Comparison of ENCODE assay signal across 33 mouse cellular contexts in genomic region chr19:33924099-33924498, GRCm38 (mm10). TPM values are rescaled to one million over a fixed set of nuclear protein-coding genes. Genes with fewer than 3 reads are reported as not detected.
A peak's percentile ranks its signal among the peaks of the same experiment; 100 is the strongest.
DNase-seq lines count a peak whose midpoint lies in the region; ATAC-seq and TF ChIP-seq lines count a peak whose summit lies in the region.
"Had no signal": no experiment of that assay in that cellular context is flagged by ENCODE, and none has a peak within 500 bp of the region (broad histone marks: within the 10 kb centered on the region; RNA-seq: fewer than 3 reads in every experiment).

No protein-coding gene starts in this region.

- DNase-seq in lung, postnatal 36 days, result peak; percentile 0
- no peak for DNase-seq in lung, postnatal 0 days (ENCODE audit: low spot score)
- DNase-seq in MEL (ENCODE audit: low read depth, low spot score), result peak; percentile 10
- no peak for DNase-seq in adrenal gland, postnatal 14 days
- no peak for DNase-seq in heart, adult 11 months
- DNase-seq: adrenal gland, postnatal 10 days; cerebellum, adult 11 months; cerebellum, adult 2 months; cerebellum, adult 9-11 months; cerebellum, postnatal 36 days; embryo, embryonic 11 days; gastrocnemius, postnatal 10 days; gastrocnemius, postnatal 36 days; heart, postnatal 36 days; kidney, adult 11 months had no signal

- H3K9ac ChIP-seq in lung, postnatal 0 days (replicated peaks; ENCODE audit: low read depth), result no peak overlapping the region
- H3K9ac ChIP-seq in MEL (ENCODE audit: control insufficient read depth, low read depth, low read length, poor library complexity, severe bottlenecking), result no peak overlapping the region
- H3K9ac ChIP-seq: embryonic facial prominence, embryonic 13.5 days; forebrain, embryonic 13.5 days; hindbrain, embryonic 13.5 days; intestine, embryonic 15.5 days had no signal

- no peak for TF ChIP-seq CTCF in lung, postnatal 0 days (IDR thresholded peaks at IDR 0.05)
- TF ChIP-seq CTCF in MEL (IDR thresholded peaks at IDR 0.05 in 2 of 3, conservative IDR thresholded peaks at IDR 0.05 in 1 of 3; ENCODE audit: control insufficient read depth in 1 of 3, insufficient read depth in 1 of 3, low read depth in 2 of 3, low read length in 3 of 3, poor library complexity in 1 of 3, severe bottlenecking in 1 of 3), result no peak

- H3K79me2 ChIP-seq in MEL (ENCODE audit: control insufficient read depth, insufficient read depth, low read length, poor library complexity) (no peaks in the 10 kb centered on the region), myocyte (ENCODE audit: control insufficient read depth, insufficient read depth) (no peaks in the 10 kb centered on the region)

- H3K4me2 ChIP-seq in lung, postnatal 0 days (replicated peaks; ENCODE audit: low read depth, low read length), result no peak overlapping the region
- peak overlapping the region; percentile 7 for H3K4me2 ChIP-seq in myocyte (ENCODE audit: low read depth)
- H3K4me2 ChIP-seq: embryonic facial prominence, embryonic 13.5 days; forebrain, embryonic 13.5 days; heart, embryonic 11.5 days; hindbrain, embryonic 13.5 days; intestine, embryonic 15.5 days had no signal

- H3K36me3 ChIP-seq in lung, postnatal 0 days (ENCODE audit: insufficient read depth, low read length), result no peaks in the 10 kb centered on the region
- H3K36me3 ChIP-seq in MEL (ENCODE audit: control insufficient read depth in 1 of 2, insufficient read depth in 2 of 2, low read length in 2 of 2) (no peaks in the 10 kb centered on the region), myocyte (ENCODE audit: control insufficient read depth, insufficient read depth) (no peaks in the 10 kb centered on the region)
- H3K36me3 ChIP-seq: embryonic facial prominence, embryonic 10.5 days; embryonic facial prominence, embryonic 13.5 days; G1E; hindbrain, embryonic 10.5 days; hindbrain, embryonic 13.5 days; intestine, embryonic 15.5 days had no signal

- H3K4me1 ChIP-seq in lung, postnatal 0 days (ENCODE audit: insufficient read depth, low read depth, low read length), result no peaks in the 10 kb centered on the region
- H3K4me1 ChIP-seq in MEL (ENCODE audit: control insufficient read depth in 1 of 2, insufficient read depth in 2 of 2, low read length in 2 of 2), result no peaks in the 10 kb centered on the region
- H3K4me1 ChIP-seq: embryonic facial prominence, embryonic 10.5 days; embryonic facial prominence, embryonic 13.5 days; forebrain, embryonic 13.5 days; hindbrain, embryonic 10.5 days; hindbrain, embryonic 13.5 days; intestine, embryonic 15.5 days had no signal

- H3K4me3 ChIP-seq in lung, postnatal 0 days (ENCODE audit: low read depth, low read length), result no peak overlapping the region
- peak overlapping the region in 1 of 2 experiments; percentile 48; a peak in 1 of 4 replicates for H3K4me3 ChIP-seq in MEL (ENCODE audit: control insufficient read depth in 1 of 2, insufficient read depth in 1 of 2, low read depth in 2 of 2, low read length in 2 of 2)
- no peak overlapping the region for H3K4me3 ChIP-seq in myocyte
- H3K4me3 ChIP-seq: embryonic facial prominence, embryonic 10.5 days; embryonic facial prominence, embryonic 13.5 days; erythroblast, embryonic 14.5 days; forebrain, embryonic 13.5 days; hindbrain, embryonic 10.5 days; hindbrain, embryonic 13.5 days; intestine, embryonic 15.5 days had no signal

- TF ChIP-seq POLR2A in MEL (IDR thresholded peaks at IDR 0.05; ENCODE audit: control insufficient read depth in 1 of 2, insufficient read depth in 1 of 2, low read depth in 1 of 2, low read length in 2 of 2, poor library complexity in 1 of 2) (no peak), myocyte (IDR thresholded peaks at IDR 0.05; ENCODE audit: insufficient read length, low read depth) (no peak)

- H3ac ChIP-seq in myocyte (ENCODE audit: control insufficient read depth, insufficient read length), result no peak overlapping the region

- H3K9me3 ChIP-seq in lung, postnatal 0 days (ENCODE audit: low read length), result no peaks in the 10 kb centered on the region
- no peaks in the 10 kb centered on the region for H3K9me3 ChIP-seq in MEL (replicated peaks; ENCODE audit: insufficient read depth, low read length)
- H3K9me3 ChIP-seq: embryonic facial prominence, embryonic 10.5 days; embryonic facial prominence, embryonic 13.5 days; forebrain, embryonic 13.5 days; G1E; hindbrain, embryonic 10.5 days; hindbrain, embryonic 13.5 days; intestine, embryonic 15.5 days had no signal

- TF ChIP-seq RAD21 in MEL (IDR thresholded peaks at IDR 0.05; ENCODE audit: low read depth, low read length), result no peak

- TF ChIP-seq EP300 in lung, postnatal 0 days (IDR thresholded peaks at IDR 0.05), result no peak
- TF ChIP-seq EP300 in MEL (IDR thresholded peaks at IDR 0.05; ENCODE audit: low read depth in 1 of 2, low read length in 2 of 2), result no peak

- ATAC-seq in lung, postnatal 0 days, result no peak
- ATAC-seq: forebrain, embryonic 13.5 days; forebrain, embryonic 16.5 days; hindbrain, embryonic 16.5 days; intestine, embryonic 15.5 days had no signal

- no peak overlapping the region for H3K27ac ChIP-seq in lung, postnatal 0 days (ENCODE audit: low read length)
- no peak overlapping the region for H3K27ac ChIP-seq in MEL (ENCODE audit: control insufficient read depth, low read depth, low read length)
- H3K27ac ChIP-seq: embryonic facial prominence, embryonic 10.5 days; embryonic facial prominence, embryonic 13.5 days; forebrain, embryonic 13.5 days; hindbrain, embryonic 10.5 days; hindbrain, embryonic 13.5 days; intestine, embryonic 15.5 days had no signal

- H3K27me3 ChIP-seq in lung, postnatal 0 days (replicated peaks; ENCODE audit: insufficient read depth, low read length), result no peaks in the 10 kb centered on the region
- H3K27me3 ChIP-seq in MEL (ENCODE audit: control insufficient read depth in 1 of 2, insufficient read depth in 2 of 2, low read length in 2 of 2) (no peaks in the 10 kb centered on the region), myocyte (ENCODE audit: control insufficient read depth, insufficient read depth, insufficient read length) (no peaks in the 10 kb centered on the region)
- H3K27me3 ChIP-seq: embryonic facial prominence, embryonic 13.5 days; forebrain, embryonic 13.5 days; hindbrain, embryonic 13.5 days; intestine, embryonic 15.5 days had no signal

TF ChIP-seq in MEL, 35 proteins besides CTCF, POLR2A, EP300 and RAD21 (continues in another document):
- TF ChIP-seq USF1 (IDR thresholded peaks at IDR 0.05; ENCODE audit: low read depth, low read length) (no peak), MXI1 (IDR thresholded peaks at IDR 0.05; ENCODE audit: low read depth, low read length) (no peak), MYC (IDR thresholded peaks at IDR 0.05; ENCODE audit: low read depth, low read length) (no peak), SIN3A (IDR thresholded peaks at IDR 0.05; ENCODE audit: low read length) (no peak), ZNF384 (IDR thresholded peaks at IDR 0.05; ENCODE audit: low read depth, low read length) (no peak), UBTF (IDR thresholded peaks at IDR 0.05; ENCODE audit: borderline replicate concordance, insufficient read depth, low read depth, low read length) (no peak), NRF1 (IDR thresholded peaks at IDR 0.05; ENCODE audit: insufficient read depth, low read depth, low read length, poor library complexity, severe bottlenecking) (no peak), POLR2AphosphoS5 (IDR thresholded peaks at IDR 0.05; ENCODE audit: borderline replicate concordance, low read depth, low read length) (no peak), POLR2AphosphoS2 (IDR thresholded peaks at IDR 0.05; ENCODE audit: low read length) (no peak), MAZ (IDR thresholded peaks at IDR 0.05; ENCODE audit: low read depth, low read length) (no peak), TBP (IDR thresholded peaks at IDR 0.05; ENCODE audit: low read depth, low read length) (no peak), BHLHE40 (IDR thresholded peaks at IDR 0.05; ENCODE audit: borderline replicate concordance, low read depth, low read length) (no peak), MEF2A (IDR thresholded peaks at IDR 0.05; ENCODE audit: extremely low read depth, insufficient replicate concordance, low read depth, low read length, poor library complexity, severe bottlenecking) (no peak), JUND (IDR thresholded peaks at IDR 0.05; ENCODE audit: low read depth, low read length) (no peak), KAT2A (conservative IDR thresholded peaks at IDR 0.05; ENCODE audit: low read depth, low read length) (no peak), MAX (IDR thresholded peaks at IDR 0.05; ENCODE audit: low read length) (no peak)

TF ChIP-seq in myocyte, 11 proteins besides CTCF, POLR2A, EP300 and RAD21:
- TF ChIP-seq POLR2AphosphoS2 (IDR thresholded peaks at IDR 0.05; ENCODE audit: insufficient read length, low read depth), result no peak
- no peak for TF ChIP-seq REST (IDR thresholded peaks at IDR 0.05; ENCODE audit: insufficient read depth, insufficient read length)
- TF ChIP-seq USF1 (IDR thresholded peaks at IDR 0.05; ENCODE audit: low read depth), result no peak
- TF ChIP-seq CEBPB (IDR thresholded peaks at IDR 0.05; ENCODE audit: insufficient read depth, poor library complexity, severe bottlenecking), result no peak
- no peak for TF ChIP-seq MYOG (IDR thresholded peaks at IDR 0.05; ENCODE audit: control insufficient read depth in 1 of 3, insufficient read depth in 1 of 3, insufficient read length in 2 of 3, low read depth in 2 of 3)
- no peak for TF ChIP-seq MYOD1 (IDR thresholded peaks at IDR 0.05; ENCODE audit: control insufficient read depth in 1 of 3, insufficient read length in 2 of 3, low read depth in 2 of 3)
- TF ChIP-seq MAX (IDR thresholded peaks at IDR 0.05; ENCODE audit: low read depth), result no peak
- no peak for TF ChIP-seq SRF (IDR thresholded peaks at IDR 0.05; ENCODE audit: control insufficient read depth, insufficient read length, low read depth)
- TF ChIP-seq TCF12 (IDR thresholded peaks at IDR 0.05; ENCODE audit: insufficient read depth, poor library complexity, severe bottlenecking), result no peak
- TF ChIP-seq E2F4 (IDR thresholded peaks at IDR 0.05; ENCODE audit: insufficient read depth), result no peak
- TF ChIP-seq TCF3 (IDR thresholded peaks at IDR 0.05; ENCODE audit: insufficient read length, low read depth), result no peak

RNA-seq across cellular contexts. Expression of gene Lipf, which starts 36.9 kb away (rescaled TPM):
- not detected in 2 replicates for polyA plus RNA-seq in lung, postnatal 0 days (2015; fragmentation: Nextera tagmentation; extraction: Ambion mirVana)
- not detected in 2 replicates for total RNA-seq in MEL (2012; rRNA removed)
- polyA plus RNA-seq in MEL (2012; ENCODE audit: insufficient read depth in 1 of 2, insufficient read length in 2 of 2, low read depth in 1 of 2, low replicate concordance in 2 of 2, missing spikeins in 1 of 2) (not detected), myocyte (2012; fragmentation: generic; extraction: Trizol) (not detected)
- not detected in 2 replicates for total RNA-seq in adrenal gland, postnatal 14 days (2021)
- total RNA-seq: adrenal gland, adult 18-20 months; adrenal gland, postnatal 10 days; adrenal gland, postnatal 4 days; G1E; gastrocnemius, postnatal 10 days; gastrocnemius, postnatal 36 days; granulocyte monocyte progenitor cell, adult 5-6 weeks; heart, adult 8-10 months; heart, postnatal 36 days had no signal
- polyA plus RNA-seq: cerebellum, adult 2 months; cortical plate, adult 2 months; embryonic facial prominence, embryonic 10.5 days; embryonic facial prominence, embryonic 13.5 days; erythroblast, embryonic 14.5 days; forebrain, embryonic 13.5 days; forebrain, embryonic 16.5 days; G1E; heart, postnatal 0 days; hindbrain, embryonic 10.5 days; hindbrain, embryonic 13.5 days; hindbrain, embryonic 16.5 days had no signal

Comparison
In these comparisons a context has a peak if more than half of its experiments do, and no peak if none do; other contexts are left out.
1. DNase-seq: peak in lung, postnatal 36 days (single experiment) and MEL (single experiment); none in lung, postnatal 0 days (single experiment), adrenal gland, postnatal 14 days (single experiment) and heart, adult 11 months (single experiment).